Mouse (Mus musculus) gastrocnemius, postnatal 10 days (tissue): ENCODE data around the gene Plcxd2. TPM values are rescaled to one million over a fixed set of nuclear protein-coding genes. Genes with fewer than 3 reads are reported as not detected.

Experiments used
- DNase-seq: peaks from one replicate; pipeline ENCODE4 v3.0.0; 2021; ENCODE audit warnings: mixed read lengths
- total RNA-seq, 2 experiments: library from RNA; stranded (reverse); gene quantifications; 2 replicates each; pipeline ENCODE4 v1.2.3; 2021

Plcxd2 gene
- total RNA-seq, 2 experiments from 2014 or later, result 0.47 to 0.54 TPM

DNA sequence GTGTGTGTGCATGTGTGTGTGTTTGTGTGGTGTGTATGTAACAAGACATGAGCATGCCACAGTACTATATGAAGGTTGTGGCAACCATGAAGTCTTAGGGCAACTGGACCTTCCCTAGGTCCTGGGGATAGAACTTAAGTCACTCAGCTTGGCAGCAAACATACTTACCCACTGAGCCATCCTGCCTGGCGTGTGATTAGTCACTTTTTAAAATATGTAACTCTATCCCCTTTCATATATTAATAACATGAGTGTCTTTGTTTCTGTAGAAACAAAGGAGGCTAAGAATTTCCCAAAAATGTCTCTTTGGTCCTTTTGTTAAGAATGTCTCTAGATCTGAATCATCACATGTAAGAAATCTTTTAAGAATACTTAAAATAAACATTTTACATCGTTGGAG is 72.6 kb downstream of the Plcxd2 start:
- DNase-seq, result no peak

DNA sequence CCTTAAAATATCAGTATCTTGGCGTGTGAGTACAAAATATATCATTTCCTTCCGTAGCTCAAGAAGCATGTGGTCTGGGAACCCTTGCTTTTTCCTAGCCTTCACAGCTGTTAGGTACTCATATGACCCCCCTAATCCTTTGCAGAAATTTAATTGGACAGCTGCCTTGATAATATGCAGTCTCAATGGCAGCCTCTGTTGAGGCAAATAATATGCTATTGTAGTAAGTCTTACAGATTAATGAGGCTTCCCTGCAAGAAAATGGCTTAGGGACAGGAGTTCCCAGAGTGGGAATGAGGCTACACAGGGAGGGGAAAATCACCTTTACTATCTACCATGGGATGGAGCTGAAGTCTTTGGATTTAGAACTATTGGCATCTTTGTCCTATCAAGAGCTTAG is 73.5 kb downstream of the Plcxd2 start:
- no peak for DNase-seq

DNA sequence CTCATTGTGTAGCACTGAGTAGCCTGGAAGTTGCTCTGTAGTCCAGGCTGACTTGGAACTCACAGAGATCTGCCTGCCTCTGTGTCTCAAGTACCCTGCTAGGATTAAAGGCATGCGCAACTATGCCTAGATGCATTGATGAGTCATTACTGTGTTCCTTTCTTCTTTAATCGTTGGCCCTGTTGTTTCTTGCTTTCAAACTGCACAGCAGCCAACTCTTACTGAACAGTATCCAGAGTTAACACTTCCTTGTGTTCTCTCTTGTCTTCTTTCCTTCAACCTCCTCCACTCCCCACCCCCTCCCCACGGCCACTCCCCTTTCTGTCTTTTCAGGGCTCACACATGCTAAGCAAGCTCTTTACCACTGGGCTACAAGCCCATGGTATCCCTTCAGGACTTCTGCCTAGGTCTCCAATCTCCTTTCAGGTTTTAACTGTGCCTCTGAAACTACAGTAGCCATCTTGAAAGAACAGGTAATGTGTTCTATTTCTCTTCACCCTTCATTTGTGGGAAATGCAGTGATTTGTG is 74.0 kb downstream of the Plcxd2 start:
- DNase-seq, result no peak

DNA sequence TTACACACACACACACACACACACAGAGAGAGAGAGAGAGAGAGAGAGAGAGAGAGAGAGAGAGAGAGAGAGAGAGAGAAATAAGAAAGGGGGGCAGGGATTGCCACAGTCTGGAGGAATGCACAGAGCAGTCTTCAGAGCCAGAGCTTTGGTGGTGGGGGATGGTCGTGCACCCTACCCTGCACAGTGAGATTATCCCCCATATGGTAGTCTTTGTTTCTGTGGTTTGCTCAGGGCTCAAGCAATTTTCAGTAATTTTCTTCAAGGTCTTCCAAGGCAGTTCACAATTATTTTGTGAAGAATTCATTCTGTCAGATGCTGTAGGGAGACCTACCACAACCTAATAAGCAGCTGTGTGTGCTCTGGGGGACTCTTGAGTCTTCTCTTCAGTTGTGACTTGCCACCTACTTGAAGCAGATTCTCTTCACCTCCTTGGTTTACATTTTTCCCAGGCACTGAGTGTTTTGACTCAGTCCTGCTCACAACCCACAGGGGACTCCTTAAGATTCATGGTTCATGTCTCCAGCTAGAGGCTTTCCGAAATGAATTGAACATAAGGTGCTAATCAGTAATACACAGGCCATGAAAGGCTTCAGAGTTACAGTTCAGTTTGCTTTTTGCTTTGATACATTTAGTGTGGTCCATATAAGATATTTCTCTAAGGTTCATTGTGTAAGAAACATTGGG is 75.2 kb downstream of the Plcxd2 start:
- DNase-seq, result no peak

GRCm38 (mm10) chr16:45930308-45930707 is 79.7 kb downstream of the Plcxd2 start:
- no peak for DNase-seq

DNA sequence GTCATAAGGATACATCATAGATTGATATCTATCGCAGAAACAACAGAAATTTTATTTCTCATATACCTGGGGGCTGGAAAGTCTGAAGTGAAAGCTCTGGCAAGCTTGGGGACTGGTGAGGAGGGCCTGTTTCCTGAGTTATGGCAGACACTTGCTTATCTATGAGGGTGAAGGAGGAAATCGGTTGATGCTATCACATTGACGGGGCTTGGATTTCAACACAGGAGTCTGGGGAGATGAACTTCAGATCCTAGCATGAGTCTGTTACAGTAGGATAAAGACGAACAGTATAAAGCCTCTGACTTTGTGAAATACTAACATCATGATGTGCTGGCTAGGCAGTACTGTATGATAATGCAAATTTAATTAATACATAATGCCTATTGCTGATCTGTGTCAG is 81.9 kb downstream of the Plcxd2 start:
- DNase-seq, result no peak

- no peak for DNase-seq
These were observed 82.4 kb downstream of the Plcxd2 start for GRCm38 (mm10) chr16:45927601-45928000.

DNA sequence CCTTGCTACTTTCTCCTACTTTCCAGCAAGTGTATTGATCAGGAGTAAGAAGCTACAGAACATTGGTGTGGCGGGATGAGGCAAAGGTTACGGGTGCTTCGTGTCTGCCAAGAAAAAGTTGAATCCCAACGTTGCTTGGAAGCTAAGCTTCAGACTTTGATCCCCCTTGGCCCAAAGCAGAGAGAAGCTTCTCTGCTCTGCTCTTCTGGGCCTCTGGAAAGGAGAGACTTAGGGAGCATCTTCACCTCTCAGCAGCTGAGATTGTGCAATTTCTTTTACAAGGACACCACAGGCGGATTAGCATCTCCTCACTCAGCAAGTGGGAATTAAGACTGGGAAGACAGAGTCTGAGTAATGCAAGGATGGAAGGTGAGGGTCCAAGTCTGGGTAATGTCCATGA is 83.1 kb downstream of the Plcxd2 start:
- no peak for DNase-seq

GRCm38 (mm10) chr16:45923731-45924424 is 86.1 kb downstream of the Plcxd2 start:
- no peak for DNase-seq

- peak; percentile 45 for DNase-seq
These were observed 87.3 kb downstream of the Plcxd2 start for GRCm38 (mm10) chr16:45922546-45923229.

DNA sequence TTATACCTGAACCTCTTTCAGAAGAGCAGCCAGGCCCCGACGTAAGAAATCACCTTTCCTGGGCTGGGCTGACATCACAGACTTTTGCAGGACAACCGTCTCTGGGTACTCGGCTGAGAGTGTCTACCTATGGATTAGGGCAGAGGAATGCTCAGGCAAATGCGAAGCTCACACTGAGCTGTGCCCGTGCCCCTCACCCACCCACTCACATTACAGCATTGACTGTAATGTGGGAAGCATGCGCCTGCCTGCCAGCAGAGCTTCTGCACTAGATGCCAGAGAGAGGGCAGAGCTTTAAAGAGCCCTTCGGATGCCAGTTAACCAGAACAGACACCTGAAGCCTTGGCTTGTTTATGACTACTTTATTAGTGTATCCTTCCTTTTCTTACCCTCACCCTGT is 90.4 kb downstream of the Plcxd2 start:
- DNase-seq, result no peak

Other genes starting within 250 kb of the Plcxd2 start
- gene Phldb2, start 56.6 kb downstream of the Plcxd2 start, total RNA-seq, result 10 to 100 TPM; 28.5 to 38.6 TPM
- not detected for gene Cd96, start 110.0 kb upstream of the Plcxd2 start, total RNA-seq
- gene Gm4737, start 144.9 kb upstream of the Plcxd2 start, total RNA-seq, result 10 to 100 TPM; 20.9 to 23.2 TPM